Mouse (Mus musculus) heart, embryonic 16.5 days (tissue): Measurements from ENCODE around the gene Mief2. TPM values are rescaled to one million over a fixed set of nuclear protein-coding genes. Genes with fewer than 3 reads are reported as not detected.

Experiments used
- ATAC-seq: fragments of 200-750 bp; cut with Nextera tagmentation; replicated peaks from 2 replicates; pipeline ENCODE4 v1.8.0; 2017; ENCODE audit warnings: moderate number of reproducible peaks; ENCODE audit not compliant: insufficient read depth, low FRiP score; ENCODE audit errors: extremely low read depth
- H3K27ac ChIP-seq: fragments of 300-500 bp; sonication (generic); 2 replicates; pipeline ENCODE4 v1.5.1; 2014; ENCODE audit warnings: mild to moderate bottlenecking, low read length, control low read depth, moderate library complexity
- H3K27me3 ChIP-seq: fragments of 300-500 bp; sonication (generic); 2 replicates; pipeline ENCODE4 v1.6.1; 2014; ENCODE audit warnings: low read length, mixed read lengths; ENCODE audit not compliant: control insufficient read depth, insufficient read depth
- H3K36me3 ChIP-seq: fragments of 300-500 bp; sonication (generic); 2 replicates; pipeline ENCODE4 v1.6.1; 2014; ENCODE audit not compliant: control insufficient read depth, insufficient read depth
- H3K4me1 ChIP-seq: fragments of 300-500 bp; sonication (generic); 2 replicates; pipeline ENCODE4 v1.6.1; 2014; ENCODE audit warnings: low read length, mixed read lengths; ENCODE audit not compliant: control insufficient read depth, insufficient read depth
- H3K4me2 ChIP-seq: fragments of 300-500 bp; sonication (generic); 2 replicates; pipeline ENCODE4 v1.6.1; 2014; ENCODE audit warnings: low read depth, mild to moderate bottlenecking, control low read depth, low read length
- H3K4me3 ChIP-seq: fragments of 300-500 bp; sonication (generic); 2 replicates; pipeline ENCODE4 v1.5.1; 2014; ENCODE audit warnings: mild to moderate bottlenecking, control low read depth, low read length
- H3K9ac ChIP-seq: fragments of 300-500 bp; sonication (generic); 2 replicates; pipeline ENCODE4 v1.6.1; 2014; ENCODE audit warnings: low read length, control low read depth
- H3K9me3 ChIP-seq: fragments of 300-500 bp; sonication (generic); replicated peaks from 2 replicates; pipeline ENCODE4 v1.6.1; 2016; ENCODE audit warnings: low read length; ENCODE audit not compliant: control insufficient read depth
- WGBS: fragments of 180-500 bp; shearing (Covaris S2); extraction: QIAGEN DNeasy Blood & Tissue Kit; methylation state at CpG from one replicate; pipeline ENCODE4 v1.1.7; 2014; 5-methylcytosine and 5-hydroxymethylcytosine counted together
- polyA plus RNA-seq: library from polyadenylated mRNA; unstranded; fragments of >200 nt; fragmentation: Nextera tagmentation; extraction: Ambion mirVana; gene quantifications from 2 replicates; pipeline ENCODE4 v1.2.1, GENCODE M21; 2015

Mief2 gene
- polyA plus RNA-seq, 1 experiment from 2014 or later, result 18.9 TPM

- H3K27ac ChIP-seq, result no peak overlapping the region
- H3K9me3 ChIP-seq, result no peaks in the 10 kb centered on the region
- no peak overlapping the region for H3K4me3 ChIP-seq
- H3K27me3 ChIP-seq, result no peaks in the 10 kb centered on the region
- H3K9ac ChIP-seq, result no peak overlapping the region
- 60% methylated on average over 2 of the region's 2 CpGs for WGBS
- H3K4me2 ChIP-seq, result no peak overlapping the region
- no peaks in the 10 kb centered on the region; the same call in 1 of the 2 replicates for H3K4me1 ChIP-seq
- no peaks in the 10 kb centered on the region for H3K36me3 ChIP-seq
- no peak for ATAC-seq
Observed at GRCm38 (mm10) chr11:60769322-60769721, 41.1 kb downstream of the Mief2 start.

- no peak overlapping the region for H3K9ac ChIP-seq
Observed at GRCm38 (mm10) chr11:60770776-60771175, 42.6 kb downstream of the Mief2 start.

GRCm38 (mm10) chr11:60772161-60772560, 44.0 kb downstream of the Mief2 start:
- Histone ChIP-seq H3K27ac (no peak overlapping the region), H3K9me3 (no peaks in the 10 kb centered on the region), H3K4me1 (peaks cover 15% of the 10 kb centered on the region), H3K4me2 (no peak overlapping the region), H3K36me3 (no peaks in the 10 kb centered on the region), H3K27me3 (no peaks in the 10 kb centered on the region), H3K4me3 (no peak overlapping the region), H3K9ac (no peak overlapping the region)
- no peak for ATAC-seq
- 81% methylated on average over 4 of the region's 4 CpGs for WGBS

More at GRCm38 (mm10) chr11:60770776-60771175, 42.6 kb downstream of the Mief2 start:
- Histone ChIP-seq H3K4me3 (no peak overlapping the region), H3K4me2 (no peak overlapping the region), H3K27me3 (no peaks in the 10 kb centered on the region), H3K36me3 (no peaks in the 10 kb centered on the region), H3K4me1 (peaks cover 9% of the 10 kb centered on the region), H3K9me3 (no peaks in the 10 kb centered on the region), H3K27ac (no peak overlapping the region)
- no peak for ATAC-seq
- 85% methylated on average over 3 of the region's 3 CpGs for WGBS

GRCm38 (mm10) chr11:60774158-60774689, 46.0 kb downstream of the Mief2 start:
- Histone ChIP-seq H3K4me1 (peaks cover 28% of the 10 kb centered on the region), H3K4me3 (no peak overlapping the region), H3K27ac (no peak overlapping the region), H3K9ac (no peak overlapping the region), H3K36me3 (0 out of 2 replicates have a peak, but pooled peaks cover 2% of the 10 kb centered on the region), H3K27me3 (no peaks in the 10 kb centered on the region), H3K4me2 (no peak overlapping the region), H3K9me3 (no peaks in the 10 kb centered on the region)
- 81% methylated on average over 3 of the region's 3 CpGs for WGBS
- no peak for ATAC-seq

- Histone ChIP-seq H3K9ac (no peak overlapping the region), H3K27me3 (no peaks in the 10 kb centered on the region), H3K36me3 (peaks cover 3% of the 10 kb centered on the region; the same call in 1 of the 2 replicates), H3K4me2 (peak overlapping the region; percentile 71; the same call in 1 of the 2 replicates), H3K4me3 (no peak overlapping the region), H3K4me1 (peaks cover 34% of the 10 kb centered on the region), H3K27ac (0 out of 2 replicates have a peak overlapping the region, but pooled peaks have one; percentile 16), H3K9me3 (no peaks in the 10 kb centered on the region)
- 59% methylated on average over 1 of the region's 1 CpGs for WGBS
- no peak for ATAC-seq
Observed at GRCm38 (mm10) chr11:60774841-60775240, 46.6 kb downstream of the Mief2 start.

- ATAC-seq, result no peak
- no peaks in the 10 kb centered on the region for H3K27me3 ChIP-seq
- H3K4me1 ChIP-seq, result peaks cover 42% of the 10 kb centered on the region
- peaks cover 3% of the 10 kb centered on the region; the same call in 1 of the 2 replicates for H3K36me3 ChIP-seq
- peak overlapping the region; percentile 6; the same call in 1 of the 2 replicates for H3K9ac ChIP-seq
- no peak overlapping the region for H3K27ac ChIP-seq
- H3K4me2 ChIP-seq, result peak overlapping the region; percentile 71
- 49% methylated on average over 6 of the region's 6 CpGs for WGBS
- peak overlapping the region; percentile 75 for H3K4me3 ChIP-seq
- no peaks in the 10 kb centered on the region for H3K9me3 ChIP-seq
Observed at GRCm38 (mm10) chr11:60775578-60775977, 47.4 kb downstream of the Mief2 start.

GRCm38 (mm10) chr11:60776107-60776828, 48.1 kb downstream of the Mief2 start:
- peak overlapping the region; percentile 90 for H3K27ac ChIP-seq
- peaks cover 3% of the 10 kb centered on the region; the same call in 1 of the 2 replicates for H3K36me3 ChIP-seq
- ATAC-seq, result no peak
- peak overlapping the region; percentile 78 for H3K9ac ChIP-seq
- H3K4me3 ChIP-seq, result peak overlapping the region; percentile 75
- no peaks in the 10 kb centered on the region for H3K9me3 ChIP-seq
- peaks cover 49% of the 10 kb centered on the region for H3K4me1 ChIP-seq
- WGBS, result 4% methylated on average over 17 of the region's 17 CpGs
- no peaks in the 10 kb centered on the region for H3K27me3 ChIP-seq
- peak overlapping the region; percentile 71 for H3K4me2 ChIP-seq

GRCm38 (mm10) chr11:60776829-60777740, 48.9 kb downstream of the Mief2 start, which contains the start of the genes Top3a and Smcr8:
TSS of gene Top3a (minus strand) at chr11:60777365.
TSS of gene Smcr8 (plus strand) at chr11:60777524.
- Histone ChIP-seq H3K36me3 (peaks cover 3% of the 10 kb centered on the region; the same call in 1 of the 2 replicates), H3K27me3 (no peaks in the 10 kb centered on the region), H3K4me1 (peaks cover 57% of the 10 kb centered on the region), H3K9me3 (no peaks in the 10 kb centered on the region), H3K4me2 (peak within 1 kb of the TSS; percentile 71), H3K4me3 (peak within 1 kb of the TSS; percentile 75), H3K27ac (peak within 1 kb of the TSS; percentile 90), H3K9ac (peak within 1 kb of the TSS; percentile 78)
- under 1% methylated on average over 62 of the region's 62 CpGs for WGBS
- peak; percentile 96 for ATAC-seq
